21 mouse cellular contexts compared by ENCODE assay signal in genomic region chr11:105184678-105185077, GRCm38 (mm10). TPM values are rescaled to one million over a fixed set of nuclear protein-coding genes. Genes with fewer than 3 reads are reported as not detected.
DNase-seq lines count a peak whose midpoint lies in the region; ATAC-seq and TF ChIP-seq lines count a peak whose summit lies in the region.
"Had no signal": no experiment of that assay in that cellular context is flagged by ENCODE, and none has a peak within 500 bp of the region (broad histone marks: within the 10 kb centered on the region; RNA-seq: fewer than 3 reads in every experiment).

No protein-coding gene starts in this region.

- H3K9me3 ChIP-seq in kidney, embryonic 15.5 days (replicated peaks), result no peaks in the 10 kb centered on the region
- H3K9me3 ChIP-seq: embryonic facial prominence, embryonic 10.5 days; forebrain, embryonic 10.5 days; heart, embryonic 15.5 days; intestine, embryonic 15.5 days; limb, embryonic 13.5 days had no signal

- no peaks in the 10 kb centered on the region for H3K4me1 ChIP-seq in cerebellum, adult 2 months (ENCODE audit: control insufficient read depth, insufficient read depth, low read length)
- peaks cover 14% of the 10 kb centered on the region for H3K4me1 ChIP-seq in kidney, embryonic 15.5 days

- TF ChIP-seq POLR2A in cerebellum, adult 2 months (IDR thresholded peaks at IDR 0.05; ENCODE audit: borderline replicate concordance, insufficient read depth, low read length), result no peak

- H3K4me3 ChIP-seq in cerebellum, adult 2 months (replicated peaks; ENCODE audit: insufficient read depth, low read depth, low read length), result no peak overlapping the region
- no peak overlapping the region for H3K4me3 ChIP-seq in kidney, embryonic 15.5 days (replicated peaks)
- H3K4me3 ChIP-seq: embryonic facial prominence, embryonic 10.5 days; forebrain, embryonic 10.5 days; heart, embryonic 15.5 days; intestine, embryonic 15.5 days; limb, embryonic 13.5 days had no signal

- DNase-seq in cerebellum, adult 2 months, result no peak
- no peak for DNase-seq in cerebellum, adult 9-11 months
- peak; percentile 27 to 45 for DNase-seq in kidney, postnatal 36 days
- DNase-seq in B cell, adult 2 months, result peak; percentile 23 to 32
- peak; percentile 30 for DNase-seq in induced T-regulatory cell, adult 2 months (ENCODE audit: low read depth)
- DNase-seq in yolk sac, embryonic 10.5 days (ENCODE audit: low spot score), result no peak
- no peak for DNase-seq in gastrocnemius, adult 8-10 months (ENCODE audit: low spot score in 2 of 2)
- DNase-seq: gastrocnemius, postnatal 10 days; right cerebral cortex, adult 18-20 months had no signal

- no peaks in the 10 kb centered on the region for H3K27me3 ChIP-seq in cerebellum, adult 2 months (ENCODE audit: control insufficient read depth, insufficient read depth, low read length)
- no peaks in the 10 kb centered on the region for H3K27me3 ChIP-seq in kidney, embryonic 15.5 days
- H3K27me3 ChIP-seq: heart, embryonic 15.5 days; intestine, embryonic 15.5 days; limb, embryonic 13.5 days had no signal

- H3K9ac ChIP-seq in kidney, embryonic 15.5 days, result no peak overlapping the region
- H3K9ac ChIP-seq: heart, embryonic 15.5 days; intestine, embryonic 15.5 days; limb, embryonic 13.5 days had no signal

- H3K36me3 ChIP-seq in kidney, embryonic 15.5 days, result peaks cover 39% of the 10 kb centered on the region

- no peak for ATAC-seq in kidney, embryonic 15.5 days (replicated peaks; ENCODE audit: low FRiP score)
- ATAC-seq: intestine, embryonic 15.5 days had no signal

- H3K4me2 ChIP-seq in kidney, embryonic 15.5 days, result no peak overlapping the region
- H3K4me2 ChIP-seq: heart, embryonic 15.5 days; intestine, embryonic 15.5 days; limb, embryonic 13.5 days had no signal

- WGBS in cerebellum, adult 2 months, result 89% methylated on average over 3 of the region's 3 CpGs
- WGBS in kidney, embryonic 15.5 days, result 93% methylated on average over 3 of the region's 3 CpGs

- peak; percentile 21; the same call in 1 of the 2 replicates for TF ChIP-seq CTCF in cerebellum, adult 2 months (IDR thresholded peaks at IDR 0.05; ENCODE audit: borderline replicate concordance, insufficient read depth, low read depth, low read length)

- H3K27ac ChIP-seq in cerebellum, adult 2 months (ENCODE audit: insufficient read depth, low read length), result no peak overlapping the region
- H3K27ac ChIP-seq in kidney, embryonic 15.5 days, result no peak overlapping the region
- H3K27ac ChIP-seq: embryonic facial prominence, embryonic 10.5 days; forebrain, embryonic 10.5 days; heart, embryonic 15.5 days; intestine, embryonic 15.5 days; limb, embryonic 13.5 days had no signal

RNA-seq across cellular contexts. Expression of gene Tlk2, which starts 6.1 kb away (rescaled TPM):
- polyA plus RNA-seq in cerebellum, adult 2 months (2012; rRNA removed), result 44.6 and 48.7 TPM in 2 replicates
- 18.1 and 21.1 TPM in 2 replicates for polyA plus RNA-seq in kidney, embryonic 15.5 days (2015; fragmentation: Nextera tagmentation; extraction: Ambion mirVana)
- 10 to 100 TPM; 37.2 to 49.4 (median 40.8) TPM for total RNA-seq in gastrocnemius, adult 8-10 months (2022)

RNA-seq across cellular contexts. Expression of gene Gm10842, which starts 38.0 kb away (rescaled TPM):
- not detected in 2 replicates for polyA plus RNA-seq in cerebellum, adult 2 months (2012; rRNA removed)
- not detected in 2 replicates for polyA plus RNA-seq in kidney, embryonic 15.5 days (2015; fragmentation: Nextera tagmentation; extraction: Ambion mirVana)
- total RNA-seq in gastrocnemius, adult 8-10 months (2022), result not detected
- total RNA-seq: gastrocnemius, postnatal 10 days; layer of hippocampus, postnatal 14 days; megakaryocyte-erythroid progenitor cell, adult 5-6 weeks had no signal
- polyA plus RNA-seq: C2C12; embryonic facial prominence, embryonic 10.5 days; forebrain, embryonic 10.5 days; heart, embryonic 15.5 days; intestine, embryonic 15.5 days; limb, embryonic 13.5 days; neural tube, embryonic 11.5 days; stomach, embryonic 14.5 days; urinary bladder, adult 2 months had no signal

RNA-seq across cellular contexts. Expression of gene Mettl2, which starts 58.5 kb away (rescaled TPM):
- polyA plus RNA-seq in cerebellum, adult 2 months (2012; rRNA removed), result 26.2 and 27.9 TPM in 2 replicates
- 45.6 TPM in 2 replicates for polyA plus RNA-seq in kidney, embryonic 15.5 days (2015; fragmentation: Nextera tagmentation; extraction: Ambion mirVana)
- 1 to 10 TPM; 7.8 to 8.1 (median 8.0) TPM for total RNA-seq in gastrocnemius, adult 8-10 months (2022)

Comparison
In these comparisons a context has a peak if more than half of its experiments do, and no peak if none do; other contexts are left out.
1. DNase-seq: peak in kidney, postnatal 36 days (2 of 2), B cell, adult 2 months (2 of 2) and induced T-regulatory cell, adult 2 months (single experiment); none in cerebellum, adult 2 months (0 of 2), cerebellum, adult 9-11 months (single experiment), yolk sac, embryonic 10.5 days (single experiment) and gastrocnemius, adult 8-10 months (0 of 2).